Mouse (Mus musculus): Measurements from ENCODE around the gene Snd1. TPM values are rescaled to one million over a fixed set of nuclear protein-coding genes. Genes with fewer than 3 reads are reported as not detected.

Snd1 gene
- polyA plus RNA-seq, 1 experiment from 2014 or later = 70.5 TPM

DNA sequence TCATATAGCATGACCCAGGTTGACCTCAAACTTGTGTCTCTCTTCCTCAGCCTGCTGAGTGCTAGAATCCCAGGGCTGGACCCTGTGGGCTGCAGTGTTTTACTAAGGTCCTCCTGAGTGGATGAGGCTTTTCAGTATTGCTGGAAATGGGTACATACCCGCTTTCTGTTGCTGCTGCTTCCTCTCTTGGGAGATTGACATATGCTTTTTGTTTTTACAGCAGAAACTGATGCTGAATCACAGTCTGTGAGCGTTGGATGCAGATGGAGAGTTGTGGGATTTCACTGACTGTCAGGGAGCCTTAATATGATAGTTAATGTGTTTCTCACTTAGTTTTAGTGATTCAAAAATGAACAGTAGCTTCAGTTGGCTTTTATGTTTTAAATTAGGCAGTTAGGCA, 11.5 kb downstream of the Snd1 start:
- 75% methylated on average over 2 of the region's 2 CpGs for WGBS
- H3K4me2 ChIP-seq = peak overlapping the region; percentile 23; the same call in 1 of the 2 replicates
- no peak for ATAC-seq (replicated peaks; ENCODE audit: insufficient number of reproducible peaks, insufficient read depth, low FRiP score, low read depth)
- no peaks in the 10 kb centered on the region for H3K9me3 ChIP-seq (replicated peaks)
- H3K4me3 ChIP-seq = no peak overlapping the region
- peaks cover 82% of the 10 kb centered on the region for H3K4me1 ChIP-seq (replicated peaks)
- peaks cover 8% of the 10 kb centered on the region for H3K36me3 ChIP-seq
- H3K27ac ChIP-seq = peak overlapping the region; percentile 74
- no peaks in the 10 kb centered on the region for H3K27me3 ChIP-seq
- H3K9ac ChIP-seq = no peak overlapping the region

DNA sequence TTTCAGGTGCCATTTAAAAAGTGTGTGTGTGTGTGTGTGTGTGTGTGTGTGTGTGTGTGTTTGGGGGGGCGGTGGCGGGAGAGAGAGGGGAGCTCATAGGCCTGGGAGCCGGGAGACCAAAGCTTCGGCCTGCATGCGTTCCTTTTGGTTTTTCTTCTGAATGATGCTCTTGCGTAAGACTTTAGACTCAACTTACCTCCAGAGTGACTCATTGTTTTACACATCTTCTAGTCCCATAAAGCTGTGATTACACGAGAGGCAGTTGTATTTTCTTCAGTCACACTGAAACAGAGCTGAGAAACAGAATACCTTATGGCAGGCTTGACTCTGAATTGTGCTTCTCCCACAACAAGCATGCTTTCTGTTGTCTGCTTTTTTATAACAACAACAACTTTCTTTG, 12.0 kb downstream of the Snd1 start:
- no peaks in the 10 kb centered on the region for H3K9me3 ChIP-seq (replicated peaks)
- H3K4me2 ChIP-seq = no peak overlapping the region
- no peaks in the 10 kb centered on the region for H3K27me3 ChIP-seq
- peaks cover 77% of the 10 kb centered on the region for H3K4me1 ChIP-seq (replicated peaks)
- ATAC-seq (replicated peaks; ENCODE audit: insufficient number of reproducible peaks, insufficient read depth, low FRiP score, low read depth) = no peak
- H3K36me3 ChIP-seq = peaks cover 8% of the 10 kb centered on the region
- WGBS = 86% methylated on average over 7 of the region's 7 CpGs
- no peak overlapping the region for H3K27ac ChIP-seq
- H3K9ac ChIP-seq = no peak overlapping the region
- no peak overlapping the region for H3K4me3 ChIP-seq

DNA sequence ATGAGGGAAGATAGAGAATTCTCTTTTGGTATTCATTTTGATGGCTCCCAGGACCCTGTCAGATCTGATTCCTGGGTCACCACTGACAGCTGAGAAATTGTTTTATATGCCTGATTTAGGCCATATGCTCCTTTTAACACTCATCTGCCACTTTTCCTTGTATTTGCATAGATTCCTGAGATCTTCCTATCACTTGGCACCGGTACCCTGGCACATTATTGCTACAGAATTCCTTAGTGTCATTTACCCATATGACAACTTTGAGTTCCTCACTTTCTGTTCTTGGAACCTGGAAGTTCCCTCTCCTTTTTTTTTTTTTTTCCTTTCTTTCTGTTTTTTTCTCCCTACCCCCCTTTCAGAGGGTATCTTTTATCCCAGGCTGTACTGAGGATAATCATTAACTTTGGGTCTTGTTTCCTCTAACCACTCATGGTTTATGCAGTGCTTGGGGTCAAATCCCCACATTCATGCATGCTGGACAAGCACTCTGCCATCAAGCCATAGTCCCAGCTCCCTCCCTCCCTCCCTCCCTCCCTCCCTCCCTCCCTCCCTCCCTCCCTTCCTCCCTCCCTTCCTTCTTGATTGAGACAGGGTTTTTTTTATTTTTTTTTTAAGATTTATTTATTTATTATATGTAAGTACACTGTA, 13.4 kb downstream of the Snd1 start:
- Histone ChIP-seq H3K36me3 (peaks cover 12% of the 10 kb centered on the region), H3K4me2 (no peak overlapping the region), H3K4me1 (replicated peaks) (peaks cover 63% of the 10 kb centered on the region), H3K4me3 (no peak overlapping the region), H3K9ac (no peak overlapping the region), H3K27me3 (no peaks in the 10 kb centered on the region), H3K27ac (no peak overlapping the region), H3K9me3 (replicated peaks) (no peaks in the 10 kb centered on the region)
- ATAC-seq (replicated peaks; ENCODE audit: insufficient number of reproducible peaks, insufficient read depth, low FRiP score, low read depth) = no peak
- 89% methylated on average over 1 of the region's 1 CpGs for WGBS

DNA sequence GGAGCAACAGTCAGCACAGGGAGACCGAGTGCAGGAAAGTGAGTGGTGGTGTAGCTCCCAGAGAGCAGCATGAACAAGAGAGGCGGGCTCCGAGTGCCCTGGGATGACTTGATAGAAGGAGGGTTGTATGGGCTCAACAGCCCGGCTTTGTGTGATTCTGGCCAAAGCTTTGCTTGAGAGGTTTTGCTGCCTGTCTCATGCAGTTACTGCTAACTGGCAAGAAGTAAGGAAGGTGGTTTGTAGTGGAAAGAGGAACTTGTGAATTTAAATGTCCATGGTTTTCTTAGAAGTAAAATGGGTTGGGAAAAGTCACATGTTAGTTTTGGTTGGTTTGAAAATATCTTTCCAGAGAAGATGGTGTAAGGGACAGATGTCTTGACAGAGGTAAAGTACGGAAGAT, 15.7 kb downstream of the Snd1 start:
- Histone ChIP-seq H3K4me1 (replicated peaks) (peaks cover 43% of the 10 kb centered on the region), H3K4me3 (no peak overlapping the region), H3K9me3 (replicated peaks) (no peaks in the 10 kb centered on the region), H3K4me2 (no peak overlapping the region), H3K36me3 (peaks cover 12% of the 10 kb centered on the region), H3K27me3 (no peaks in the 10 kb centered on the region), H3K9ac (no peak overlapping the region), H3K27ac (no peak overlapping the region)
- no peak for ATAC-seq (replicated peaks; ENCODE audit: insufficient number of reproducible peaks, insufficient read depth, low FRiP score, low read depth)
- 82% methylated on average over 5 of the region's 5 CpGs for WGBS

DNA sequence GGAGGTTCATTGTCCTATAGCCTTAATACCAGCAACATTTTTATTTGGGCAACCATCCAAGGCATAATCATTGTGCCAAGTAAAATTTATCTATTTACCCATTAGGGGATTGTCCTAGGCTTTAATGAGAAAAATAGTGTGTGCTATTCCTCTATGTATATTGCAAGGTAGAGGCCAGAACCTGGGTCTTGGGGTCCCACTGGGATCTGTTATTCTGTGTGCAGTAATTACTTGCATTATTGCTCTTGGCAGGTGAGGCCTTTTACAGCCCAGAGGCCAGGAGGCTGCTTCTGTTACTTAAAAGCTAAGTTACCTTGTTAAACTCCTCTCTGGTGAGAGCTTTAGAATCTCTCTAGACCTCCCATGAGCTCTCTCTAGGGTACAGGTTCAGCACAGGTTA, 16.3 kb downstream of the Snd1 start:
- H3K9ac ChIP-seq = no peak overlapping the region
- H3K4me2 ChIP-seq = no peak overlapping the region
- no peaks in the 10 kb centered on the region for H3K9me3 ChIP-seq (replicated peaks)
- no peaks in the 10 kb centered on the region for H3K27me3 ChIP-seq
- H3K27ac ChIP-seq = no peak overlapping the region
- H3K4me3 ChIP-seq = no peak overlapping the region
- ATAC-seq (replicated peaks; ENCODE audit: insufficient number of reproducible peaks, insufficient read depth, low FRiP score, low read depth) = no peak
- H3K36me3 ChIP-seq = peaks cover 12% of the 10 kb centered on the region
- peaks cover 37% of the 10 kb centered on the region for H3K4me1 ChIP-seq (replicated peaks)

DNA sequence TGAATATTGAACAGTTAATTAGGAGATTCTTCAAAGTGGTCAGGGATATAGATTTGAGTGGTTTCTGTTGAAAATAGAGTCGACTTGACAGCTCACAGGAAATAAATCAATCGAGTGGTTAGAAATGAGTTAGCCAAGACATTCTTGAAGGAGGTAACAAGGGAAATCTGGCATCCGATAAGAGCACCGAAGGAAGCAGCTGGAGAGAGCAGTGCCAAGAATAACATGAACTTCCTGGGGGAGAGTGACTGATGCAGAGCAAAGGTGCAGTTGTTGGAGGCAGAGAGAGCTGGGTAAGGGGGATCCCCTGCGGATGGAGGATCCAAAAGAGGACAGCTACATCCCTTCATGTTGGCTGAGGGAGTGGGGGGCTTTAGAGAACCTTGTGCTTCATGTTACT, 22.9 kb downstream of the Snd1 start:
- ATAC-seq (replicated peaks; ENCODE audit: insufficient number of reproducible peaks, insufficient read depth, low FRiP score, low read depth) = no peak
- Histone ChIP-seq H3K9me3 (replicated peaks) (no peaks in the 10 kb centered on the region), H3K27ac (no peak overlapping the region; the same call in 1 of the 2 replicates), H3K4me2 (no peak overlapping the region), H3K4me1 (replicated peaks) (peaks cover 8% of the 10 kb centered on the region), H3K9ac (no peak overlapping the region), H3K27me3 (no peaks in the 10 kb centered on the region), H3K4me3 (no peak overlapping the region), H3K36me3 (peaks cover 4% of the 10 kb centered on the region; the same call in 1 of the 2 replicates)
- WGBS = 42% methylated on average over 5 of the region's 5 CpGs

DNA sequence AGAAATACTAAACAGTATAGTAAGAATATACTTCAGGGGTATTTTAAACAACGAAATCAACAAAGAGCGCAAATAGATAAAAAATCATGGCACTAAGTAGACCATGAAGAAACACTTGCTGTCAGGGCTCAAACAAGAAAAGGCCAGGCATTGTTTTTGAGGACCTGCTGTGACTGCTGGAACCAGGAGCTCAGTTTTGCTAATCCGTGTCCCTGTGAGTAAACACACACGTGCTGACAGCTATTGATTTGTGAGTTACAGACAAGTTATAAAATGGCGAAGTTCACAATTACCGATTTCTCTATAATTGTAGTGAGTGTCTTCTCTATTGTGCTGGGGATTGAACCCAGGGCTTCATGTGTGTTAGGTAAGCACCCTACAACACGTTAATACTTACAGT, 27.6 kb downstream of the Snd1 start:
- H3K9ac ChIP-seq = no peak overlapping the region
- ATAC-seq (replicated peaks; ENCODE audit: insufficient number of reproducible peaks, insufficient read depth, low FRiP score, low read depth) = no peak
- no peaks in the 10 kb centered on the region for H3K36me3 ChIP-seq
- no peak overlapping the region for H3K27ac ChIP-seq
- WGBS = 84% methylated on average over 7 of the region's 7 CpGs
- no peak overlapping the region for H3K4me2 ChIP-seq
- no peaks in the 10 kb centered on the region for H3K9me3 ChIP-seq (replicated peaks)
- no peaks in the 10 kb centered on the region for H3K27me3 ChIP-seq
- H3K4me3 ChIP-seq = no peak overlapping the region
- peaks cover 5% of the 10 kb centered on the region for H3K4me1 ChIP-seq (replicated peaks)

DNA sequence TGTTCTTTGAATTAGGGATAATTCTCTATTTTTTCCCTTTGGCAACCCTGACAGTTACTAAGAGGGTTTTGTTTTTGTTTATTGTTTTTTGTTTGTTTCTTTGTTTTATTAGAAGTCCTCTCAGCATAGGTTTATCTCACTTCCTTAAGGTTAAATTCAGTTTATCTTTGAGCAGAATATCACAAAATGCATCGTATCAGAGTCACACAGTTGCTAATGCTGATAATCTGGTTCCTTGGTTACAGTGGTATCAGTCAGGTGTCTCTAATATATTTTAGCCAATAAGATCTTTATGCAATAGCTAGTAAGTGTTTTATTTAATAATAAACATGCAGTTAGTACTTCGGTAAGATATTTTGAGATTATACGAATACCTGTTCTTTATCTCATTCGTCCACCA, 28.2 kb downstream of the Snd1 start:
- 86% methylated on average over 4 of the region's 4 CpGs for WGBS
- H3K4me1 ChIP-seq (replicated peaks) = no peaks in the 10 kb centered on the region
- ATAC-seq (replicated peaks; ENCODE audit: insufficient number of reproducible peaks, insufficient read depth, low FRiP score, low read depth) = no peak
- no peak overlapping the region for H3K4me2 ChIP-seq
- no peaks in the 10 kb centered on the region for H3K9me3 ChIP-seq (replicated peaks)
- no peaks in the 10 kb centered on the region for H3K27me3 ChIP-seq
- H3K4me3 ChIP-seq = no peak overlapping the region
- H3K36me3 ChIP-seq = no peaks in the 10 kb centered on the region
- H3K27ac ChIP-seq = no peak overlapping the region
- H3K9ac ChIP-seq = no peak overlapping the region

DNA sequence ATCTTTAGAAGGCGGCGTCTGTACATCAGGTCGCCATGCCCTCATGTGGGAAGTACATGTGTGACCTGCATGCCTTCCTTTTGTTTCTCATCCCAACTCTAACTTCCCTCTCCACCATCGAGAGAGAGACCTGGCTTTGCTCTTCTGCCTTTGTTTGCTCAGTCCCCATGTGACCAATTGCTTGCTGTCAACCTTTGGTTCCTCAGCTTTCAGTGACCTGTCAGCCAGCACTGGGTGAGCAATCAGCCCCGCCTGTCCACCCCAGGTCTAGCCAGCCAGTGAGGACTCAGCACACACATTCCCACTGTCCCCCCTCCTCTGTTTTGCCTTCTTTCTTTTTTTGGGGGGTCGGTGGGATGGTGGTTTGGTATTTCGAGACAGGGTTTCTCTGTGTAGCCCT, 29.7 kb downstream of the Snd1 start:
- H3K9me3 ChIP-seq (replicated peaks) = no peaks in the 10 kb centered on the region
- no peak for ATAC-seq (replicated peaks; ENCODE audit: insufficient number of reproducible peaks, insufficient read depth, low FRiP score, low read depth)
- H3K4me1 ChIP-seq (replicated peaks) = 0 out of 2 replicates have a peak, but pooled peaks cover 4% of the 10 kb centered on the region
- no peak overlapping the region for H3K4me3 ChIP-seq
- H3K36me3 ChIP-seq = no peaks in the 10 kb centered on the region
- WGBS = 80% methylated on average over 7 of the region's 7 CpGs
- H3K27ac ChIP-seq = no peak overlapping the region
- no peaks in the 10 kb centered on the region for H3K27me3 ChIP-seq
- no peak overlapping the region for H3K9ac ChIP-seq
- no peak overlapping the region for H3K4me2 ChIP-seq

DNA sequence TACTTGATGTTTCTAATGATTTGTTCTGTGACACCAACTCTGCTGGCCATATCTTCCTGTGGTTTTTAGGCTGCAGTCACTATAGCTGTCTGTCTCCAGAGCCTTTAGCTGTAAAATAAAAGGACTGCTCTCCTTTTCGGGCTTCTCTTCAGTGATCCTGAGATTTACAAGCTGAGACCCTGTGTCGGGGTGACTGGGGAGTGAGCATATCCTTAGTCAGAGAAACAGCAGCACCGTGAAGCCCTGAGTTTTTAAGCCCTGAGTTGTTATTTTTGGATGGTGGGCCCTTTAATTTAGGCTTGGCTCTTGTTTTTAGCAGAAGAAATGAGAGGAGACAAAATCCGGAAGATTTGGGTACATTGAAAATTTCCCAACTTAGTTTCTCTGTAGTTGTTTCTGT, 32.8 kb downstream of the Snd1 start:
- H3K27me3 ChIP-seq = no peaks in the 10 kb centered on the region
- ATAC-seq (replicated peaks; ENCODE audit: insufficient number of reproducible peaks, insufficient read depth, low FRiP score, low read depth) = no peak
- H3K4me3 ChIP-seq = no peak overlapping the region
- no peak overlapping the region for H3K4me2 ChIP-seq
- peaks cover 2% of the 10 kb centered on the region; the same call in 1 of the 2 replicates for H3K36me3 ChIP-seq
- no peaks in the 10 kb centered on the region for H3K9me3 ChIP-seq (replicated peaks)
- no peak overlapping the region for H3K9ac ChIP-seq
- H3K27ac ChIP-seq = no peak overlapping the region
- 0 out of 2 replicates have a peak, but pooled peaks cover 4% of the 10 kb centered on the region for H3K4me1 ChIP-seq (replicated peaks)
- 60% methylated on average over 4 of the region's 4 CpGs for WGBS

DNA sequence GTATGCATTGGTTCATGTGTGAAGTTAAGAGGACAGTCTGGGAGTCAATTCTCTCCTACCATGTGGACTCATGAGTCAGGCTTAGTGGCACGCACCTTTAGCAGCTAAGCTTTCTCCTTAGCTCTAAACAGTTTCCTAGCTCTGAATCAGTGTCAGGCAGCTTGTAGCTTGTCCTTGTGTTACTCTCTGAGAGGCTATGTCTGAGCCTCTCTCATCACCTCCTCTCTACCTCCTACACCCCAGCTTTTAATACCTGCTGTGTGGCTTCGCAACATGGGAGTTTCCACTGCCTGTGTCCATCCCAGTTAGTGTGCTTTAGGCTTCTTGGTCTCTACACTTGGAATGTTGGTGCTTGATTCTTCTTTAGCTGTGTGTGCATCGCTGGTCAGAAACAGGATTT, 39.3 kb downstream of the Snd1 start:
- Histone ChIP-seq H3K27me3 (no peaks in the 10 kb centered on the region), H3K9ac (no peak overlapping the region), H3K4me3 (no peak overlapping the region), H3K4me1 (replicated peaks) (no peaks in the 10 kb centered on the region), H3K27ac (no peak overlapping the region), H3K36me3 (peaks cover 22% of the 10 kb centered on the region), H3K4me2 (no peak overlapping the region), H3K9me3 (replicated peaks) (no peaks in the 10 kb centered on the region)
- no peak for ATAC-seq (replicated peaks; ENCODE audit: insufficient number of reproducible peaks, insufficient read depth, low FRiP score, low read depth)
- 91% methylated on average over 3 of the region's 3 CpGs for WGBS

DNA sequence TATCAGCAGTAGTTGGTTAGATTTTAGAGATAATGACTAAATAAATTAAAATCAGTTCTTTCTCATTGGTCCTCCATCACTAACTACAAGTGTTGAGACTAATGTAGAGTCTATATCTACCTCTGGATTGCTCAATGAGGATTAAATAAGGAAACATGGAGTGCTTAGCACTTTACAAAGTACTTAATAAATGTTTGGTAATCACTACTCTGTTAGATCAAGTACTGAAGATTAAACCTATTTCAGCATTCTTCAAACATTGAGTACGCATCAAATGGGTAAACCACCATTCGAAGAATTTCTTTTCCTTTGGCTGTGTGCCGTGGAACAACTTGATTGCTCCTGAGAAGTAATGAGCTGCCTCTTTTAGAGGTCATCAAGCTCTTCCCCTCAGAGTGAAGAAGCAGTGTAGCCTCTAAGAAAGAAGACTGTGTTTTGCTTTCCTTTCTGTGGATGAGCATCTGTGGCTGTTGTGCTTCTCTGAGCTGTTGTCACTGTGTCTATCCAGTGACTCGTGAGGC, 40.0 kb downstream of the Snd1 start:
- Histone ChIP-seq H3K9ac (no peak overlapping the region), H3K4me1 (replicated peaks) (no peaks in the 10 kb centered on the region), H3K27ac (no peak overlapping the region), H3K36me3 (peaks cover 22% of the 10 kb centered on the region), H3K27me3 (no peaks in the 10 kb centered on the region), H3K4me2 (no peak overlapping the region), H3K4me3 (no peak overlapping the region), H3K9me3 (replicated peaks) (no peaks in the 10 kb centered on the region)
- ATAC-seq (replicated peaks; ENCODE audit: insufficient number of reproducible peaks, insufficient read depth, low FRiP score, low read depth) = no peak
- 89% methylated on average over 4 of the region's 4 CpGs for WGBS
